Mouse (Mus musculus): ENCODE data around the gene Copb1. TPM values are rescaled to one million over a fixed set of nuclear protein-coding genes. Genes with fewer than 3 reads are reported as not detected.

The Copb1 gene
- 43.3 and 47.2 TPM in 2 replicates for polyA plus RNA-seq (2015; fragmentation: Nextera tagmentation; extraction: Ambion mirVana)

- Histone ChIP-seq H3K9me3 (replicated peaks) (no peaks in the 10 kb centered on the region), H3K4me1 (replicated peaks) (peaks cover 10% of the 10 kb centered on the region), H3K27me3 (no peaks in the 10 kb centered on the region), H3K4me3 (replicated peaks) (peak within 1 kb of the TSS; percentile 85), H3K27ac (replicated peaks) (peak within 1 kb of the TSS; percentile 69), H3K9ac (peak within 1 kb of the TSS; percentile 88), H3K36me3 (replicated peaks) (peaks cover 21% of the 10 kb centered on the region), H3K4me2 (peak within 1 kb of the TSS; percentile 65)
- 2% methylated on average over 75 of the region's 75 CpGs for WGBS (ENCODE audit: insufficient replicate concordance)
- ATAC-seq (ENCODE audit: insufficient read depth), result peak; percentile 99
These were observed at the start of gene Copb1 for GRCm38 (mm10) chr7:114253885-114254833. Gene Copb1 (minus strand): TSS chr7:114254711.

GRCm38 (mm10) chr7:114301293-114301782 lies 46.8 kb upstream of the Copb1 start:
- no peak overlapping the region for H3K4me2 ChIP-seq
- 20% methylated on average over 4 of the region's 4 CpGs for WGBS (ENCODE audit: insufficient replicate concordance)
- H3K27me3 ChIP-seq, result no peaks in the 10 kb centered on the region
- H3K4me1 ChIP-seq (replicated peaks), result no peaks in the 10 kb centered on the region
- no peak overlapping the region for H3K27ac ChIP-seq (replicated peaks)
- no peaks in the 10 kb centered on the region for H3K36me3 ChIP-seq (replicated peaks)
- H3K4me3 ChIP-seq (replicated peaks), result no peak overlapping the region
- H3K9ac ChIP-seq, result no peak overlapping the region
- no peaks in the 10 kb centered on the region for H3K9me3 ChIP-seq (replicated peaks)
- ATAC-seq (ENCODE audit: insufficient read depth), result no peak

- ATAC-seq (ENCODE audit: insufficient read depth), result no peak
- Histone ChIP-seq H3K27ac (replicated peaks) (no peak overlapping the region), H3K4me3 (replicated peaks) (no peak overlapping the region), H3K9ac (no peak overlapping the region), H3K4me2 (no peak overlapping the region), H3K36me3 (replicated peaks) (no peaks in the 10 kb centered on the region), H3K9me3 (replicated peaks) (no peaks in the 10 kb centered on the region), H3K4me1 (replicated peaks) (no peaks in the 10 kb centered on the region), H3K27me3 (no peaks in the 10 kb centered on the region)
- WGBS (ENCODE audit: insufficient replicate concordance), result 49% methylated on average over 2 of the region's 2 CpGs
These were observed 46.3 kb upstream of the Copb1 start for GRCm38 (mm10) chr7:114300782-114301181.

DNA sequence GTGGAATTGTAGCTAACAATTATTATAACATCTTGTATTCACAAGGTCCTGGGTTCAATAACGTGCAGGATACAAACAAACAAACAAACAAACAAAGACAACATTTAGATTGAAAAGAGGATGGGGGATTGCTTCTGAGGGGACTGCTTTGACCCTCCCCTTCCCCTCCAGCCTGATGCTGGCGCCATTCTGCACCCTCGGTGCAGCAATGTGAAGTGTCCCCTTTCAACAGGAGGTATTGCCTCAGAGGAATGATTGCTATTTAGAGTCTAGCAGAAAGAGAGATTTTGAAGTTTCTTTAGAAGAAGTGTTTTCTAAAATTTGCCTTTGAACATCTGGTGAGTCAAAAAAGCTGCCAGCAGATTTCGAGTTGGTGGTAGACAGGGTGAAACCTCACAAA lies 44.7 kb upstream of the Copb1 start:
- H3K4me3 ChIP-seq (replicated peaks), result no peak overlapping the region
- no peak for ATAC-seq (ENCODE audit: insufficient read depth)
- H3K9ac ChIP-seq, result no peak overlapping the region
- WGBS (ENCODE audit: insufficient replicate concordance), result 45% methylated on average over 4 of the region's 4 CpGs
- no peak overlapping the region for H3K4me2 ChIP-seq
- no peaks in the 10 kb centered on the region for H3K36me3 ChIP-seq (replicated peaks)
- no peaks in the 10 kb centered on the region for H3K27me3 ChIP-seq
- no peaks in the 10 kb centered on the region for H3K4me1 ChIP-seq (replicated peaks)
- no peak overlapping the region for H3K27ac ChIP-seq (replicated peaks)
- no peaks in the 10 kb centered on the region for H3K9me3 ChIP-seq (replicated peaks)

GRCm38 (mm10) chr7:114294698-114295097 lies 40.2 kb upstream of the Copb1 start:
- Histone ChIP-seq H3K27me3 (no peaks in the 10 kb centered on the region), H3K4me2 (no peak overlapping the region), H3K36me3 (replicated peaks) (no peaks in the 10 kb centered on the region), H3K4me3 (replicated peaks) (no peak overlapping the region), H3K4me1 (replicated peaks) (peaks cover 17% of the 10 kb centered on the region), H3K9ac (no peak overlapping the region), H3K9me3 (replicated peaks) (no peaks in the 10 kb centered on the region), H3K27ac (replicated peaks) (no peak overlapping the region)
- no peak for ATAC-seq (ENCODE audit: insufficient read depth)
- WGBS (ENCODE audit: insufficient replicate concordance), result 58% methylated on average over 5 of the region's 5 CpGs

DNA sequence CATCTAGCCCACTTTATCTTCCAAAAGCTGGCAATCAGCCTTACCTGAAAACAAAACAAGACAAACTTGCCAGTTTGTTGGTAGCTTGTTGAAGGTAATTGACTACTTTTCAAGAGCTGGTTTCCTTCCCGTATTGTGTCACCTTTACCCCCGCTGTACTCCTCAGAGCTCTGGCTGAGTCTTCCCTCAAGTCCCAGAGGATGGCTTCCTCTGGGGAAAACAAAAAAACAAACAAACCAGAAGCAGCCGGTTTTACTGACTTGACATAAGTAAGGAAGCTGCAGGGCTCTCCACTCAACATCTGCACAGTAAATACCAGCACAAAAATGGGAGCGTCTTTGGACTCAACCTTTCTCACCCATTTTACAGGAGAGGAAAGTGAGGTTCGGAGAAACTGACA lies 39.4 kb upstream of the Copb1 start:
- H3K27me3 ChIP-seq, result no peaks in the 10 kb centered on the region
- WGBS (ENCODE audit: insufficient replicate concordance), result 66% methylated on average over 5 of the region's 5 CpGs
- no peak overlapping the region for H3K4me3 ChIP-seq (replicated peaks)
- no peak overlapping the region for H3K4me2 ChIP-seq
- H3K9ac ChIP-seq, result no peak overlapping the region
- no peaks in the 10 kb centered on the region for H3K36me3 ChIP-seq (replicated peaks)
- no peaks in the 10 kb centered on the region for H3K9me3 ChIP-seq (replicated peaks)
- H3K4me1 ChIP-seq (replicated peaks), result peaks cover 17% of the 10 kb centered on the region
- no peak overlapping the region for H3K27ac ChIP-seq (replicated peaks)
- no peak for ATAC-seq (ENCODE audit: insufficient read depth)

DNA sequence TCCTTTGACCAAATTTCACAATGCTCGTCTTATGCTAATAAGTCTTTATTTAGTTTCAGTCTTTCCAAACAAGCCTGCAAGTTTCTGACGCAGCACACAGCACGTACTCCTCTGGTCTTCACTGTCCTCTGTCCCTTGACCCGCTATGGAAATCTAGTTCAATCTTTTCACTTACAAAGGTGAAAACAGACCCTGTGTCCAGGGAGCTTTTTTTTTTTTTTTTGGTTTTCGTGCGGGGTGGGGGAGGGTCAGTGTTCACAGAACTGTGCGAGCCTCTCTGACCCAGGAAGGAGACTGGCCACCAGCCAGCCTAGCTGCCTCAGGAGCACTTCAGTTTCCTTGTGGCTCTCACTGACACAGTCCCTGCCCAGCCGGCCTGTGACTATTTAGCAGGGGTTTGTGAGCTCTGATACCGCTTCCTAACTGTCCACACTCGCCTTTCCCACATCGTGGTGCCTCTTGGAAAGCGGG lies 38.0 kb upstream of the Copb1 start:
- H3K4me3 ChIP-seq (replicated peaks), result peak overlapping the region; percentile 32
- H3K4me1 ChIP-seq (replicated peaks), result peaks cover 17% of the 10 kb centered on the region
- H3K9me3 ChIP-seq (replicated peaks), result no peaks in the 10 kb centered on the region
- H3K27ac ChIP-seq (replicated peaks), result peak overlapping the region; percentile 80
- H3K36me3 ChIP-seq (replicated peaks), result no peaks in the 10 kb centered on the region
- 11% methylated on average over 12 of the region's 12 CpGs for WGBS (ENCODE audit: insufficient replicate concordance)
- H3K27me3 ChIP-seq, result no peaks in the 10 kb centered on the region
- no peak overlapping the region for H3K9ac ChIP-seq
- peak; percentile 78 for ATAC-seq (ENCODE audit: insufficient read depth)
- H3K4me2 ChIP-seq, result peak overlapping the region; percentile 56

DNA sequence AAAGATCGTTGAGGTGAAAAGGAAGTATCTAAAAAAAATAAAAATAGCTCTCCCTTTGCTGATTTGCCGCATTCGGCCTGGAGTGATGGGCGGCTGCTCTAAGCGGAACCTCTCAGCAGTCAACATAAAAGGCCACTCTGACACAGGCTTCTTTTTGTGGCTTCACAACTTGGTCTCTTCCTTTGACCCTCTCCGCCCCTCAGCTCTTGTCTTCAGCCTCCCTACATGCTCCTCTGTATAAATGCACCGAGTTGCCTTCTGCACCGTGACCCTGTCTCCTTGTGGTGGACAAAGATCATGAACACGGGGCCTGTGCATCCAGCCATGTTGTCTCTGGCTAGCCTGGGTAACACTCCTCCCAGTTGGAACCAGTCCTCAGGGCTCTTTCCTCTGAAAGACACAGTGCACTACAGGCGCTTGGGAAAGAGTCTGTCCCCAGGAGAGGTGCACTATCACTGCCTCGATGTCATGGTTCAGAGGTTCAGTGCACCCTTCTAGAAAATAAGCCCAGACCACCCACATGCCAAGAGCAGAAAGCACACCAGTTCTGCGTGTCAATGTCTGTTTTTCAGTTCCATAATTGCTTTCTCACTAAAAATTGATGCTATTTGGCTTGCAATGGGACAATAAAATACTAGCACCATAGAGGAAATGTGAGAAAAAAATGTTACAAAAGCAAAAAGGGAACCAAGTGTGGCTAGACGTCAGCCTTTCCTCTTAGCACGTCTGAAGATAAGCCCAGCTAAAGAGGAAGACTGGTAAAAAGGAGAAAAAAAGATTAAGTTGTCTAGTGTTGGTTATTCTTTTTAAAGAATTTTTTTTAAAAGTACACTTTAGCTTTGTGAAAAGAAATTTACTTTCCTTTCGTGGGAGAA lies 37.2 kb upstream of the Copb1 start:
- 22% methylated on average over 15 of the region's 15 CpGs for WGBS (ENCODE audit: insufficient replicate concordance)
- peak overlapping the region; percentile 56; the same call in 1 of the 2 replicates for H3K4me2 ChIP-seq
- peak; percentile 35; the same call in 1 of the 2 replicates for ATAC-seq (ENCODE audit: insufficient read depth)

DNA sequence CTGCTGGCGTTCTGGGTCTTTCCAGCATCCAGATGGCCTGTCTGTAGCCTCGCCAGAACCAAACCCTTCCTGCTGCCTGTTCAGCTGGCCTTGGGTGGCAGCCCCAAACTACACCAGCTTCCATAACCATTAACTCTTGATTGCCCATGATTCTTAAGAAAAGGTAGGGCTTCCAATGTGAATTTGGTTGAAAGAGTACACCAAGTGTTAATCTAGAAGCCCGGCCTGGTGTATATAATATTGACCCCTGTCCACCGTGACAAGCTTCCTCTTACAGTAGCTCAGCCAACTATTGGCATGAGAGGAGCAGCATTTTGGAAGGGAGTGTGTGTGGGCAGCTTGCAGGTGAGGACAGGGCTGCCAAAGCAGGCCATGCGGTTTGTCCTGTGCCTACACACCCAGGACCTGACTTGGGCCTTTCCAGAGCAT lies 35.6 kb upstream of the Copb1 start:
- Histone ChIP-seq H3K9ac (no peak overlapping the region), H3K9me3 (replicated peaks) (no peaks in the 10 kb centered on the region), H3K36me3 (replicated peaks) (no peaks in the 10 kb centered on the region), H3K4me3 (replicated peaks) (no peak overlapping the region), H3K4me2 (no peak overlapping the region), H3K27me3 (no peaks in the 10 kb centered on the region), H3K4me1 (replicated peaks) (peaks cover 17% of the 10 kb centered on the region), H3K27ac (replicated peaks) (no peak overlapping the region)
- ATAC-seq (ENCODE audit: insufficient read depth), result no peak
- 54% methylated on average over 5 of the region's 5 CpGs for WGBS (ENCODE audit: insufficient replicate concordance)

More for the DNA sequence above, 37.2 kb upstream of the Copb1 start:
- Histone ChIP-seq H3K27me3 (no peaks in the 10 kb centered on the region), H3K27ac (replicated peaks) (peak overlapping the region; percentile 68), H3K9ac (no peak overlapping the region), H3K4me3 (replicated peaks) (no peak overlapping the region), H3K36me3 (replicated peaks) (no peaks in the 10 kb centered on the region), H3K9me3 (replicated peaks) (no peaks in the 10 kb centered on the region), H3K4me1 (replicated peaks) (peaks cover 17% of the 10 kb centered on the region)

DNA sequence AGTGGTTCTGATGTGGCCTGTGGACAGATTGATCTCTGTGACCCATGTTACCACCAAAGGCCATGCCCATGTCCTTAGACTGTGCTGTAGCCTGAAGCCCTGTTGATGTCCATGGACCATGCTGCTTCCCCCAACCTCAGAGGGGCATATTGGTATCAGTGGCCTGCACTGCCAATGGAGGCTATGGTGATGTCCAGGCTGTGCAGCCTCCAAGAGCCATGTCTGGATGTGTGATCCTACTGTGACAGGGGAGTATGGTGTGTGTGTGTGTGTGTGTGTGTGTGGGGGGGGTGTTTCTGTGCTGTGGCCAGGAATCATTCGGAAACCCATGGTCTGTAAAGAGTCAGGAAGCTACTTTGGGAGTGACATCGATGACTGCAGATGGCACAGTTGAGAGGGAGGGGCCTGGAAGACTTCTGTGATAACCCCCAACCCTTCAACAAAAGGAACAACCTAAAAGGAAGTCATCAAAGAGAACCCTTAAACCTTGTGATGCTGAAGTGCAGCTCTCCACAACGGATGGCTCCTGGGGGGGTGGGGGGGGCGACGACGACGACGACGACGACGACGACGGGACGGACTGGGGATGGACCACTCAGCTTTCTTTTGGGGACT lies 29.9 kb upstream of the Copb1 start:
- no peaks in the 10 kb centered on the region for H3K36me3 ChIP-seq (replicated peaks)
- no peak for ATAC-seq (ENCODE audit: insufficient read depth)
- H3K27ac ChIP-seq (replicated peaks), result no peak overlapping the region
- no peaks in the 10 kb centered on the region for H3K27me3 ChIP-seq
- H3K9me3 ChIP-seq (replicated peaks), result no peaks in the 10 kb centered on the region
- H3K4me2 ChIP-seq, result no peak overlapping the region
- 75% methylated on average over 14 of the region's 14 CpGs for WGBS (ENCODE audit: insufficient replicate concordance)
- no peaks in the 10 kb centered on the region for H3K4me1 ChIP-seq (replicated peaks)
- H3K4me3 ChIP-seq (replicated peaks), result no peak overlapping the region
- H3K9ac ChIP-seq, result no peak overlapping the region
